Mouse (Mus musculus): ENCODE results near the gene Gpat3.

Gene Gpat3

GRCm38 (mm10) chr5:100860417-100861053, 15.0 kb downstream of the Gpat3 start:
- peak in 1 of 2 experiments; percentile 21 for DNase-seq (ENCODE audit: low spot score in 2 of 2)

- no peak for DNase-seq (ENCODE audit: low spot score in 2 of 2)
These were observed 15.6 kb downstream of the Gpat3 start for GRCm38 (mm10) chr5:100861140-100861539.

- DNase-seq (ENCODE audit: low spot score in 2 of 2), result no peak
These were observed 16.3 kb downstream of the Gpat3 start for GRCm38 (mm10) chr5:100861811-100862210.

GRCm38 (mm10) chr5:100863091-100863490, 17.6 kb downstream of the Gpat3 start:
- no peak for DNase-seq (ENCODE audit: low spot score in 2 of 2)

GRCm38 (mm10) chr5:100864438-100864837, 18.9 kb downstream of the Gpat3 start:
- no peak for DNase-seq (ENCODE audit: low spot score in 2 of 2)

GRCm38 (mm10) chr5:100866183-100866582, 20.7 kb downstream of the Gpat3 start:
- no peak for DNase-seq (ENCODE audit: low spot score in 2 of 2)

- no peak for DNase-seq (ENCODE audit: low spot score in 2 of 2)
These were observed 23.8 kb downstream of the Gpat3 start for GRCm38 (mm10) chr5:100869197-100869895.

GRCm38 (mm10) chr5:100871987-100872386, 26.5 kb downstream of the Gpat3 start:
- peak; percentile 79 to 84 for DNase-seq (ENCODE audit: low spot score in 2 of 2)

GRCm38 (mm10) chr5:100874721-100875120, 29.2 kb downstream of the Gpat3 start:
- DNase-seq (ENCODE audit: low spot score in 2 of 2), result no peak

GRCm38 (mm10) chr5:100875180-100875579, 29.7 kb downstream of the Gpat3 start:
- no peak for DNase-seq (ENCODE audit: low spot score in 2 of 2)

- no peak for DNase-seq (ENCODE audit: low spot score in 2 of 2)
These were observed 31.5 kb downstream of the Gpat3 start for GRCm38 (mm10) chr5:100877021-100877420.

GRCm38 (mm10) chr5:100885216-100885615, 39.7 kb downstream of the Gpat3 start:
- DNase-seq (ENCODE audit: low spot score in 2 of 2), result no peak

GRCm38 (mm10) chr5:100886331-100886988, 40.9 kb downstream of the Gpat3 start:
- DNase-seq (ENCODE audit: low spot score in 2 of 2), result no peak

- DNase-seq (ENCODE audit: low spot score in 2 of 2), result no peak
These were observed 50.7 kb downstream of the Gpat3 start for GRCm38 (mm10) chr5:100896199-100896598.

- no peak for DNase-seq (ENCODE audit: low spot score in 2 of 2)
These were observed 54.4 kb downstream of the Gpat3 start for GRCm38 (mm10) chr5:100899745-100900489.

GRCm38 (mm10) chr5:100901046-100901445, 55.5 kb downstream of the Gpat3 start:
- no peak for DNase-seq (ENCODE audit: low spot score in 2 of 2)

- no peak for DNase-seq (ENCODE audit: low spot score in 2 of 2)
These were observed 63.0 kb downstream of the Gpat3 start for GRCm38 (mm10) chr5:100908478-100908877.

- DNase-seq (ENCODE audit: low spot score in 2 of 2), result no peak
These were observed 63.4 kb downstream of the Gpat3 start for GRCm38 (mm10) chr5:100908901-100909300.

GRCm38 (mm10) chr5:100909691-100910090, 64.2 kb downstream of the Gpat3 start:
- DNase-seq (ENCODE audit: low spot score in 2 of 2), result no peak

GRCm38 (mm10) chr5:100911502-100912097, 66.1 kb downstream of the Gpat3 start:
- DNase-seq (ENCODE audit: low spot score in 2 of 2), result peak in 1 of 2 experiments; percentile 10

- DNase-seq (ENCODE audit: low spot score in 2 of 2), result peak; percentile 18 to 38
These were observed 66.9 kb downstream of the Gpat3 start for GRCm38 (mm10) chr5:100912366-100912765.

GRCm38 (mm10) chr5:100913274-100913673, 67.8 kb downstream of the Gpat3 start:
- DNase-seq (ENCODE audit: low spot score in 2 of 2), result no peak
